Mouse (Mus musculus) T-helper 1 cell (primary cell): ENCODE measurements at regions not wholly inside any gene's neighbourhood (a gene's known extent, or its start where the extent isn't known, plus 50 kb on each side); places are given as distances from the start of the nearest gene placed in this dataset.

Experiments used
- in situ Hi-C: fragments of 300-600 bp; cut with MboI, MseI; formaldehyde crosslinking; loops from one replicate; pipeline ENCODE4 v1.15.1; 2025; ENCODE audit warnings: high pct_unique_total_duplicates

DNA sequence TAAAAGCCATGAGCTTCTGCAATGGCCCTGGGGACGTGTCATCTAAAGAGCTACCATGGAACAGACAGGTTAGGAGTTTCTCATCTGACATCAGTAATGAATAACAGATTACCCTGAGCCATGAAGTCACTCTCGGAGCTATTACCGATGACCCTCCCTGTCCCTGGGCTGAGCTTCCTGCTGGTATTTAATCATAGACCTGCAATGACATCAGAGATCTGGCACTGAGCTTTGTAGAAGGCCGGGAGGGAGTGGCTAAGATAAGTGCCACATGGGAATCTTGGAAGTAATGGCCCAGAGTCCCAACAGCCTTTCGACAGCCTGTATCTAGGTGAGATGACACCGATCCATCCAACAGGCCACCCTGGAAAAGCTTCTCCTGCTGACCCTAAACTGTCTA is 271.3 kb upstream of the Nfe2l3 start:
- in situ Hi-C loops: loop anchor here (5.0 kb wide), 1 partner anchor 344 kb away; no protein-coding TSS in a partner anchor

DNA sequence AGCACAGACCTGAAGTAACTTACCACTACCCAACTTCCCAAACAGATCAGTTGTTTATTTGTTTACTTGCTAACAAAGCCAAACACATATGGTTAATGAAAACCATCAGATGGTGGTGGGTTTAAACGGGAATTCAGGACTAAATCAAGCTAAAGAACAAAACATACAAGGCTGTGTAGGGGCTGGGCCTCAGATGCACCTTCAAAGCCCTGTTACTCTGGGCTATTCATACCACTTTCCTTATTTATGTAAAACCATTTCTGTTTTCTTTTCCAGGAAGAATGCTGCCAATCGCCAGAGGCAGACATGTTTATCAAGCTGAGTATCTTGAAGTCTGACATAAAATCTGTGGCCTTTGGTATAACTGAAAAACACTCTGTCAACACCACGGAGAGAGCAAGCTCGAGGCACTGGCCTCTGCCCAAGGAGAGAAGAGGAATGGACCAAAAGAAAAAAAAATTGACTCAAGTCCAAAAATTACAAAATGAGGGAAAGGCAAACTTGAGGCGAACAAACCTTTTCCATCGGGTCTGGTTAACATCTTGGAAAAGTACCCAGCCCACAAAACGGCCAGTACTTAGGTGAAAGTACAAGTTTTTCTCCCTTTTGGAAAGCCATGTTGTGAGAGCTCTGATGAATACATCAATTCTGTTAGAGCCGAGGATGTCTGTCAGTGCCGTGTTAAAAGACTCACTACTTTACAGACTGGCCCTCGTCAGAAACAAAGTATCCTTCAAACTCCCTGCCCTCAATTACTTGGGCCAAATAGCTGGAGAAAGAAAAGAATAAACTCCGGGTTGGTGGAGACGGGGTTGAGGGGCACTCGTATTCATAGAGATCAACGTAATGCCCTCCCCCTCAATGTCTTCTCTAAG is 270.0 kb upstream of the Nfe2l3 start:
- in situ Hi-C loops: loop anchor here (5.0 kb wide), 1 partner anchor 345 kb away; no protein-coding TSS in a partner anchor

DNA sequence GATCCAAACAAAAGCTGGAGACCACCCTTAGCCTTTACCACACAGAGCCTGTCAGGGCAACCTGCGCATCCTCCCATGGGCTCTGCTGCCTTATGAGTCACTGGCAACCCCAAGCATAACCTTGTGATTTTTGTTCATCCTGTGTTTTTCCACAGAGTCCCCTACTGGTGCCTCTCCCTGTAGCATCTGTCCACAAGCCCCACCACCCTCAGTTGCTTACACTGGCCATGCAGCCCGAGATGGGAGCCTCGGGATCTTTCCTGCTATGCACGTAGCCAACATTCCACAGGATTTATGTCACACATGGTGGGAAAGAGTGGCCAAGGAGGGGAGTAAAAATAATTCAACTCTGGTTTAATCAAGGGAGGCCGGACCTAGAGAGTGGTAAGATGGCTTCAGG is 269.2 kb upstream of the Nfe2l3 start:
- in situ Hi-C loops: loop anchor here (5.0 kb wide), 1 partner anchor 346 kb away; no protein-coding TSS in a partner anchor

DNA sequence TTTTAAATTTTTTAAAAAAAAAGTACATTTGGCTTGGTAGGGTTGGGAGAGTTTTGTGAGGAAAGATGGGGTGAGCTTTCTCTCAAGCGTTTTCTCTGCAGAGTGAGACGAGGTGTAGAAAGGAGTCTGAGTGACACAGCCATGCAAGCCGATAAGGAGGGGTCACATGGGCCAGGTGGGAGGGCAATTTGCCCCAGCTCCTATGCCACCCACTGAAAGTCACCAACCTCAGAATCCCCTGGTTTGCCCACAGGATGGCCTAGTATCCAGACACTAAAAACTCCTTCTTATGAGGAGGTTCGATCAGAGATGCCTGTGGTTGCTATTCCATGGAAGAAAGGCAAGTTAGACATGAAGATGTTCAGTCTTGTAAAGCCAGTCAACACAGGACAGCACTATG is 268.6 kb upstream of the Nfe2l3 start:
- in situ Hi-C loops: loop anchor here (5.0 kb wide), 1 partner anchor 347 kb away; no protein-coding TSS in a partner anchor

DNA sequence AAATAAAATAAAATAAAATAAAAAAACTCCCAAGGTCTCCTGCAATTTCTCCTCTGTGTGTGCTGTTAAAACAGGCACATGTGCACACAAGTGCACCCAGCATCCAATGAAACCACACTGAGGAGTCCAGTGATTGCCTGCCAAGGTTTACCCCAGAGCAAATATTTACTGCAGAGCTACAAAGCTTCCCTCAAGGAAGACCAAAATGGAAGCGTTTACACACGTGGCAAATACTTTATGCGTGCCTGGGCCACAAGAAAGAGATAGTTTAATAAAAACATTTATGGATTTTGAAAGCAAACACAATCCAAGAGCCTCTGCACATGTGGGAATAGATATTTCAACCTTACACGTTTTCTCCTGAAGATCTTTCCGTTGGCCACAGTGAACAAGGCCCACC is 265.4 kb upstream of the Nfe2l3 start:
- in situ Hi-C loops: loop anchor here (5.0 kb wide), 1 partner anchor 235 kb away; no protein-coding TSS in a partner anchor

DNA sequence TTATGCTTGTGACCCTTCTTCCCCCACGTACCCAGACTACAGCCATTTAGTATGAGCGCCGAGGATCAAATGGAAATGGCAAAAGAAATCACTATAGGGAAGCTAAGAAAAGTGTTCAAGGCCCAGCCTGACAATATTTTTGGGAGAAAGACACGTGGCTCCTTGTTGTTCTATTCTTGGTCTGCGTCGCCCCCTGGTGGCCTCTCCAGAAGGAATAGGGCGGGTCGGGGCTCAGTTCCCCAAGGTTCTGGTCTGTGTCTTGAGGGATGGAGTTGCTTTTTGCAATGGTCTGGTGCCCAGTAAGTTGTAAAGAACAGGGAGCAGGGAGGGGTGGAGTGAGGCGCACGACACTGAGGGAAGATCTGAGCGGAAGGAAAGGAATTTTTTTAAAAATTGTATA is 264.4 kb upstream of the Nfe2l3 start:
- in situ Hi-C loops: loop anchor here (5.0 kb wide), 1 partner anchor 236 kb away; no protein-coding TSS in a partner anchor

- in situ Hi-C loops: loop anchor here (5.0 kb wide), 1 partner anchor 237 kb away; no protein-coding TSS in a partner anchor
Observed at GRCm38 (mm10) chr6:51168775-51169695, 263.4 kb upstream of the Nfe2l3 start.

GRCm38 (mm10) chr6:51169971-51170411 is 262.5 kb upstream of the Nfe2l3 start:
- in situ Hi-C loops: loop anchor here (5.0 kb wide), 3 partner anchors 238 to 1047 kb away; no protein-coding TSS in a partner anchor

- in situ Hi-C loops: loop anchor here (5.0 kb wide), 2 partner anchors 483 to 1047 kb away; no protein-coding TSS in a partner anchor
Observed at GRCm38 (mm10) chr6:51170414-51170813, 262.1 kb upstream of the Nfe2l3 start.

DNA sequence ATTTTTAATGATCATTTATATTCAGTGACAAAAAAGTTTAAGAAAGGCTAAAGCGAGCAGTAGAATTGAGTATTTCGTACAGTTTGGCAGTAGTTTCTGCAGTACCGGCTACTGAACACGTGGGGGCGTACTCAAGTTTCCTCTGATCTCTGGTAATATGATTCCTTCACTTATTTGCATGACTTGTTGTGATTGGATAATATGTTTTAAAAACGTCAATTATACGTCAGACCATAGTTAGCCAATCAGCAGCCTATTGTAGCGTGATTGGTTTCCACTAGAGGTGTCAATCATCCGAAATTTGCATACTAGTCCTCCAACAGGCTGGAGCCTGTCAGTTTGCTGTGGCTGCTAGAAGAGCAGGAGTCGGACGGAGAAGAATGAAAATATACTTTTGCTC is 261.6 kb upstream of the Nfe2l3 start:
- in situ Hi-C loops: loop anchor here (5.0 kb wide), 2 partner anchors 484 to 1046 kb away; no protein-coding TSS in a partner anchor

DNA sequence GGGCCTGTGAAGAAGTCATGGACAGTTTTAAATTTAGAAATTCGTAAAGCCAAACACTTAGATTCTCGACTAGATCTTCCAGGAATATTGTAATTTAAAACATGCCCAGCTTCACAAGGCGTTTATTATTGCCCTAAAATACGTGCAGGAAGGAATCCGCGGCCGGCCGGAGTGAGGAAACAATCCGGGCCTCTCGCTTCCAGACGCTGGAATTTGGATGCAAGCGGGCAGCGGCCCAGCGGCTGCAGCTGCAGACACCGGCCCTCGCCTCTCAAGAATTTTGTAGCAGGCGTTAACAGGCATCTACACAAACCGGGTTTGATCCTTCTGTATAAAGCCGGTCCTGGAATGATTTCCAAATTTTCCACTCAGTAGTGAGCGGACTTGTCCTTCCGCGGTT is 260.7 kb upstream of the Nfe2l3 start:
- in situ Hi-C loops: loop anchor here (5.0 kb wide), 2 partner anchors 484 to 1046 kb away; no protein-coding TSS in a partner anchor

DNA sequence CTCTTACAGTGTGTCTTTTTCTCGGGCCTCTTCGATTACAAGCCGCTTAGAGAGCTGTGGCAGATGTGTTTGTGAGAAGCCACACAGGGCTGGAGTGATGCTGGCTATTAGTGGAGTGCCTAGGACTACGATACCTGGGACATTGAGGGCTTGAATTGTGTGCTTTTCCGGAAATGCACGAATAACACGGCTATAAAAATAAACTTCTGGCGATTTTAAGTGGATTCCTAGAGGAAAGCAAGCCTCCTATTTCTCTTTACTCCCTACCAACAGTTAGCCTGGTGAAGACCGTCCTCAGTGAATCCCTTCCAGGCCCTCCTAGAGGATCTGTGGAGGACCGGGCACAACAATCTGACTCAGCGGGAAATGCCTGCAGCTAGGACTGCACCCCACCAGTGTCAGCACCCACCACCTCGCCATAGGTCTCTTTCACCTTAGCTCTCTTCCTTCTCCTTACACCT is 260.1 kb upstream of the Nfe2l3 start:
- in situ Hi-C loops: loop anchor here (5.0 kb wide), 2 partner anchors 485 to 1045 kb away; no protein-coding TSS in a partner anchor

DNA sequence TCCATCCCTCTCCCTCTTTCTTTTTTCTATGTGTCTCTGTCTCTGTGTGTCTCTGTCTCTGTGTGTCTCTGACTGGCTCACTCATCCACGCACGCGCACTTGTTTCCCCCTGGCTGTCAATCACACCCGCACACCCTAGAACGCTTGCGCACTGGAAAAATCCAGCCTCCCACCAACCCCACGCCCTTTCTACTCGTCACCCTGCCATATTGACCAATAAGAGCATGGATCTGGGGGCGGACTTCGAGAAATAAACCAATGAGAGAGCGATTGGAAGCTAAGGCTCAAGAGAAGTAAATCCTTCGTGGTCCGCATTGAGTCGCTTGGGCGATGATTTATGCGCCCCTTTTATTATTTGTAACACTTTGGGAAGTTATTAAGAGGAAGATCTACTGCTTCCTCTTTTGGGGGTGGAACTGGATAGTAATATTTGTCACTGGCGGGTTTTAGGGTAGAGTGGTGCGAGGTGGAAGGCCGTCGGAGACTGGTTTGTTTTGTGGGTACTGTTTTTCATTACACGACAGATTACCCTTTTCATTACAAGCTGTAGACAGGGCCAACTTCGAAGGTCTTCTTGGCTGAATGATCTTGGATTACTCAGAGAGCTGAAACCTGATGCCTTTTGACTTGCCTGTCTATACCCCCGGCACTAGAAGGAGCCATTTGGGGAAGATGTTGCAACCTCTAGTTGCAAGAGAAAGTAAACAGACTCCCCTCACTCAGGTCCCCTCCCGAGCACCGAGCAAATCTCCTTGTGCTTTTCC is 259.4 kb upstream of the Nfe2l3 start:
- in situ Hi-C loops: loop anchor here (5.0 kb wide), 2 partner anchors 486 to 1044 kb away; no protein-coding TSS in a partner anchor

DNA sequence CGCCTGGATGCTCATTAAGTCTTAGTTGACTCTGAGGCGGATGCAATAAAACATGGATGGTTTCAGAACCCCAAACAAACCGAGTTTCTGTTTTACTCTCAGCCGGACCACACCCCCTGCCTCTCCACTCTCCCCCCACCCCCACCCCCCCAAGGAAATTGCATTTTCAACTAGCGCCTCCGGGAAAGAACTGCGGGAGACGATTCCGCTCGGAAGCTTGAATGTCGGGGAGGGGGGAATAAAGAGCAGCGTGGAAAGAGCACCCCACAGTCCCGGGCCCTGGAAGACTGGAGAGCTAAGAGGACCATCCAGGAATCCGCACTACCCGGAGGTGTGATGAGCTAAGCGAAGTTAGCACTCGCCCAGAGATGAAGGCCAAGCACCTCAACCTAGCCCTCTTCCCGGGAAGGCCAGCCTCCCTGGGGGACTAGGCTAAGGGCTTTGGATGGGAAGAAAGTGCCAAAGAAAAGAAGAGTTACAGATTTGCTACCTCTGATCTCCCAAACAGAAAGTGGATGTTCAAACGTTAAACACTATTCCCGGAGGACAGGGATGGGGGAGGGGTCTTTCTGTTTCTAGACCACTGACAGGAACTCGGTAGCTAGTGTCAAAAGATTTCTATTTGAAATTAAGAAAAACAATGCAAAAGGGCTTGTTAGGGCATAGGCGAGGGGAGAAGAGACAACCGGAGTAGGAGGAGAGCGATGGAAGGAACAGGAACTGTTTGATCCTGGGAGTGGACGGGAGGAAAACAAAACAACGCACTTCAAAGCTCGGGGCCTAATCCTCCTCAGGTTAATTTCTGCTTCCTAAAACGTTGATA is 258.6 kb upstream of the Nfe2l3 start:
- in situ Hi-C loops: loop anchor here (5.0 kb wide), 2 partner anchors 487 to 1043 kb away; no protein-coding TSS in a partner anchor

DNA sequence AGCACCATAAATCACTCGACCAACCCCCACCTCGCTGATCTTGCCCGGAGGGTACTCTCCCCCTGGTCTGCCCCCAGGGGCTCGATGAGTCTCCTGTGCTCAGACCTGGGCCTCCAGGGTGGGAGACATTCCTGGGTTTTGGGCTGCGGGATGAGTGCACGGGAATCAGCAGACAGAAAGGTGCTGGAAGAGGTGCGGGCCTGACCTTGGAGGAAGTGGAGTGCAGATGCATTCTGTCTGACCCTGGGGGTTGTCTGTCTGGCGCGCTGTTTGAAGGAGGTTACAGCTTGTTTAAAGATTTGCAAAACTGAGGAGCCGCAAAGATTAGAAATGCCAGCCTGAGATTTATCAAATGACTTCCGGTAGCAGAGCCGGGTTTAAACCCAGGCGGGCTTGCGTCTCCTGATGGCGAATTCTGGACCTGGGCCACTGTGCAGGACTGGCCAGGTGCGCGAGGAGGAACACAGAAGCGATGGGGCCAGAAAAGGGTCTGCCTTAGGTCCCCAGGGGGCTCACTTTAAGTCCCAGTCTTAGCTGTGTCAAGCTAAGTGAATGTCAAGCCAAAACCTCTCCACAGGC is 257.9 kb upstream of the Nfe2l3 start:
- in situ Hi-C loops: loop anchor here (5.0 kb wide), 2 partner anchors 487 to 1043 kb away; no protein-coding TSS in a partner anchor

DNA sequence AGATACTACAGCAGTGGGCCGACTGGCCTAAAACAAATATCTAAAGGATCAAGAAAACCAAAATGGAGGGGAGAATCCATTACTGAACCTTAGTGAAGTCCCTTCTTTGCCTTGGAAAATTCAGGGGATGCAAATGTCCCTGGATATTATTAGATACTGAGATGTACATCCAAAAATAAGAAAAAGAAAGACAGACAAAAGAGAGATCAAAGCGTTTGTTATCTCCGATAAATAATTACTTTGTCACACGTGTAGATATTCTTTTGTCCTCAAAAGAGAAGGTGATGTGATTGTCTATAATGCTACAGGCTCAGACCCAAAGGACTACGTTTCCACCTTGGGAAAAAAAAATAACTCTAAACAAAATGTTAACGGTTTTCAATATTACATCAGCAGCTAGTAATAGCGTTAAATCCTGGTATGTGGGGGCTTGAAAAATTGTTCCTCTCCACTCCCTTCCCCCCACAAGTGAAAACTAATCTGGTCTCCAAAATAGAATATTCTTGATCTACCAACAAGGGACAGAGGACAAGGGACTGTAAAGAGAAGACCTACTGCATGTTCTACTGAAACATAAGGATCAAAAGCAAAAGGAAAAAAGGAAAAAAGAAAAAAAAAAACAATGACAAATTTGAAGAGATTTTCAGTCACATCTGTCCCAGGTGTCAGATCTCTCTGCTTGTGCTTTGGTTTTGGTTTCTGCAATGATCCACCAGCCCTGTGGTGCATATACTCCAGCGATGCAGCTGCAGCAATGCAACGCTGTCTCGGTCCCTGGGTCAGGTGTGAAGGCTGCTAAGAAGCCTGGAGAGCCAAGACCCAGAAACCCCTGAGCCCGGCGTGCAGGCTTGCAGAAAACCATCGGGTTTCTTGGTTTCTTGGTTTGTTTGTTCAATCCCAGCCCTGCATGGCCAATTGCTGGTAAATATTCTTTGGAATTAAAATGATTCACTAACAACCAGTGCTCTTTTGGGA is 256.6 kb upstream of the Nfe2l3 start:
- in situ Hi-C loops: no loop called here

DNA sequence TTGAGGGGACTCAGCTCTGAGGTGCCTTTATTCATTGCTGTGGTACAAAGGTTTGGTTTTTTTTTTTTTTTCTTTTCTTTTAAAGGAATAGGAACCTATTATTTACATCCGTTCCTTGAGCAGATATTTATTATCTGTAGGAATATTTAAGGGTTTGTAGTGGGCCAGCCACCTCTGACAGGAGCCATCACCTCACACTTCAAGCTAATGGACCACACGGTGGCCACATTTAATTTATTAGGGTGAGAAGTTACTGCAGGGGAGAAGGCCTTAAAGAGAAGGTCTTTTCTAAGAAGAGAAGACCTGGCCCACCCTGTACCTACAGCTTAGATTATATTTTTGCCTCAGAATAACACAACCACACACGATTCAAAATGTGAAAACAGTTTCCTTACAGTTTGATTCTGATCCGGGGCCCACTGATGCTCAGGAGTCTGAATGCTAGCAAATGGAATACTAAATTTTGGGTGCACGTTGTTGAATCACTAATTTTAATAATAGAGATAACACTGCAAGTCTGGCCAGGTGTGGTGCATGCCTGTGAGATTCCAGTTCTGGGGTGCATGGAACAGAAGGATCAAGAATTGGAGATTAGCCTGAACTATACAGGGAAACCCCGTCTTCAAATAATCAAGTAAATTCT is 255.6 kb upstream of the Nfe2l3 start:
- in situ Hi-C loops: no loop called here
